Mouse (Mus musculus): ENCODE results near the gene Klhl12. TPM values are rescaled to one million over a fixed set of nuclear protein-coding genes. Genes with fewer than 3 reads are reported as not detected.
"Not testable (repeated sequence)": the region's sequence is repeated elsewhere in the genome, so short reads cannot be mapped to it uniquely, and the experiment has no call there.

Gene Klhl12
- total and polyA plus RNA-seq, 2 experiments from 2014 or later, result 13.6 to 17.5 TPM

GRCm38 (mm10) chr1:134525015-134525414, 69.7 kb downstream of the Klhl12 start:
- DNase-seq (ENCODE audit: low spot score) (no peak), ATAC-seq (ENCODE audit: insufficient read depth, low read depth) (no peak)
- 90% methylated on average over 1 of the region's 1 CpGs for WGBS
- Histone ChIP-seq H3K4me2 (ENCODE audit: low read depth, low read length) (no peak overlapping the region), H3K36me3 (replicated peaks; ENCODE audit: control insufficient read depth, insufficient read depth, low read length) (no peaks in the 10 kb centered on the region), H3K27ac (ENCODE audit: low read depth) (no peak overlapping the region), H3K27me3 (ENCODE audit: control insufficient read depth, insufficient read depth, low read length) (no peaks in the 10 kb centered on the region), H3K4me1 (ENCODE audit: control insufficient read depth, insufficient read depth) (no peaks in the 10 kb centered on the region), H3K9me3 (replicated peaks; ENCODE audit: control insufficient read depth, low read length) (no peaks in the 10 kb centered on the region), H3K4me3 (ENCODE audit: low read depth, low read length) (no peak overlapping the region), H3K9ac (replicated peaks; ENCODE audit: low read depth, low read length) (no peak overlapping the region)
- no peak for TF ChIP-seq EP300 (IDR thresholded peaks at IDR 0.05; ENCODE audit: low read depth)
- no peak for TF ChIP-seq CTCF (IDR thresholded peaks at IDR 0.05; ENCODE audit: low read depth)

- 57% methylated on average over 6 of the region's 6 CpGs for WGBS
- Histone ChIP-seq H3K9me3 (replicated peaks; ENCODE audit: control insufficient read depth, low read length) (no peaks in the 10 kb centered on the region), H3K36me3 (replicated peaks; ENCODE audit: control insufficient read depth, insufficient read depth, low read length) (no peaks in the 10 kb centered on the region), H3K27me3 (ENCODE audit: control insufficient read depth, insufficient read depth, low read length) (no peaks in the 10 kb centered on the region), H3K27ac (ENCODE audit: low read depth) (no peak overlapping the region), H3K9ac (replicated peaks; ENCODE audit: low read depth, low read length) (no peak overlapping the region), H3K4me2 (ENCODE audit: low read depth, low read length) (no peak overlapping the region), H3K4me1 (ENCODE audit: control insufficient read depth, insufficient read depth) (no peaks in the 10 kb centered on the region), H3K4me3 (ENCODE audit: low read depth, low read length) (no peak overlapping the region)
- TF ChIP-seq EP300 (IDR thresholded peaks at IDR 0.05; ENCODE audit: low read depth), result no peak
- no peak for TF ChIP-seq CTCF (IDR thresholded peaks at IDR 0.05; ENCODE audit: low read depth)
- ATAC-seq (ENCODE audit: insufficient read depth, low read depth), result no peak
- DNase-seq (ENCODE audit: low spot score), result no peak
Measured at GRCm38 (mm10) chr1:134526752-134527151, 71.4 kb downstream of the Klhl12 start.

- Histone ChIP-seq H3K9ac (replicated peaks; ENCODE audit: low read depth, low read length) (no peak overlapping the region), H3K4me1 (ENCODE audit: control insufficient read depth, insufficient read depth) (no peaks in the 10 kb centered on the region), H3K27ac (ENCODE audit: low read depth) (no peak overlapping the region), H3K4me2 (ENCODE audit: low read depth, low read length) (no peak overlapping the region), H3K4me3 (ENCODE audit: low read depth, low read length) (no peak overlapping the region), H3K27me3 (ENCODE audit: control insufficient read depth, insufficient read depth, low read length) (no peaks in the 10 kb centered on the region), H3K36me3 (replicated peaks; ENCODE audit: control insufficient read depth, insufficient read depth, low read length) (no peaks in the 10 kb centered on the region), H3K9me3 (replicated peaks; ENCODE audit: control insufficient read depth, low read length) (no peaks in the 10 kb centered on the region)
- WGBS, result 83% methylated on average over 6 of the region's 6 CpGs
- TF ChIP-seq EP300 (IDR thresholded peaks at IDR 0.05; ENCODE audit: low read depth) (no peak), CTCF (IDR thresholded peaks at IDR 0.05; ENCODE audit: low read depth) (no peak)
- no peak for DNase-seq (ENCODE audit: low spot score)
- no peak for ATAC-seq (ENCODE audit: insufficient read depth, low read depth)
Measured at GRCm38 (mm10) chr1:134530618-134531017, 75.3 kb downstream of the Klhl12 start.

GRCm38 (mm10) chr1:134533710-134534109, 78.4 kb downstream of the Klhl12 start:
- H3K9me3 ChIP-seq (replicated peaks; ENCODE audit: control insufficient read depth, low read length); H3K36me3 ChIP-seq (replicated peaks; ENCODE audit: control insufficient read depth, insufficient read depth, low read length); ATAC-seq (ENCODE audit: insufficient read depth, low read depth); H3K4me2 ChIP-seq (ENCODE audit: low read depth, low read length); H3K4me3 ChIP-seq (ENCODE audit: low read depth, low read length); H3K9ac ChIP-seq (replicated peaks; ENCODE audit: low read depth, low read length); H3K27ac ChIP-seq (ENCODE audit: low read depth); H3K27me3 ChIP-seq (ENCODE audit: control insufficient read depth, insufficient read depth, low read length); DNase-seq (ENCODE audit: low spot score); H3K4me1 ChIP-seq (ENCODE audit: control insufficient read depth, insufficient read depth): not testable (repeated sequence)
- 89% methylated on average over 10 of the region's 10 CpGs for WGBS

GRCm38 (mm10) chr1:134535054-134535453, 79.7 kb downstream of the Klhl12 start:
- ATAC-seq (ENCODE audit: insufficient read depth, low read depth) (no peak), DNase-seq (ENCODE audit: low spot score) (no peak)
- Histone ChIP-seq H3K9ac (replicated peaks; ENCODE audit: low read depth, low read length) (no peak overlapping the region), H3K27me3 (ENCODE audit: control insufficient read depth, insufficient read depth, low read length) (no peaks in the 10 kb centered on the region), H3K4me1 (ENCODE audit: control insufficient read depth, insufficient read depth) (no peaks in the 10 kb centered on the region), H3K36me3 (replicated peaks; ENCODE audit: control insufficient read depth, insufficient read depth, low read length) (no peaks in the 10 kb centered on the region), H3K4me3 (ENCODE audit: low read depth, low read length) (no peak overlapping the region), H3K4me2 (ENCODE audit: low read depth, low read length) (no peak overlapping the region), H3K9me3 (replicated peaks; ENCODE audit: control insufficient read depth, low read length) (no peaks in the 10 kb centered on the region), H3K27ac (ENCODE audit: low read depth) (no peak overlapping the region)
- 87% methylated on average over 1 of the region's 1 CpGs for WGBS
- TF ChIP-seq CTCF (IDR thresholded peaks at IDR 0.05; ENCODE audit: low read depth), result no peak
- no peak for TF ChIP-seq EP300 (IDR thresholded peaks at IDR 0.05; ENCODE audit: low read depth)

- no peaks in the 10 kb centered on the region for H3K36me3 ChIP-seq (replicated peaks; ENCODE audit: control insufficient read depth, insufficient read depth, low read length)
- WGBS, result 63% methylated on average over 3 of the region's 3 CpGs
- DNase-seq (ENCODE audit: low spot score), result no peak
Measured at GRCm38 (mm10) chr1:134535513-134535912, 80.2 kb downstream of the Klhl12 start.

More at GRCm38 (mm10) chr1:134535513-134535912, 80.2 kb downstream of the Klhl12 start:
- no peak overlapping the region for H3K4me2 ChIP-seq (ENCODE audit: low read depth, low read length)
- H3K9me3 ChIP-seq (replicated peaks; ENCODE audit: control insufficient read depth, low read length), result no peaks in the 10 kb centered on the region
- no peak for ATAC-seq (ENCODE audit: insufficient read depth, low read depth)
- no peak overlapping the region for H3K4me3 ChIP-seq (ENCODE audit: low read depth, low read length)
- no peak overlapping the region for H3K27ac ChIP-seq (ENCODE audit: low read depth)
- H3K4me1 ChIP-seq (ENCODE audit: control insufficient read depth, insufficient read depth), result no peaks in the 10 kb centered on the region
- TF ChIP-seq CTCF (IDR thresholded peaks at IDR 0.05; ENCODE audit: low read depth) (no peak), EP300 (IDR thresholded peaks at IDR 0.05; ENCODE audit: low read depth) (no peak)
- H3K27me3 ChIP-seq (ENCODE audit: control insufficient read depth, insufficient read depth, low read length), result no peaks in the 10 kb centered on the region
- no peak overlapping the region for H3K9ac ChIP-seq (replicated peaks; ENCODE audit: low read depth, low read length)

All from heart, postnatal 0 days (tissue).